Mouse (Mus musculus) kidney, embryonic 15.5 days (tissue): ENCODE data around the gene Camk2g. TPM values are rescaled to one million over a fixed set of nuclear protein-coding genes. Genes with fewer than 3 reads are reported as not detected.

Experiments used
- ATAC-seq: fragments of 200-750 bp; cut with Nextera tagmentation; replicated peaks from 2 replicates; pipeline ENCODE4 v1.8.0; 2017; ENCODE audit warnings: moderate TSS enrichment; ENCODE audit not compliant: low FRiP score
- H3K27ac ChIP-seq: fragments of 300-500 bp; sonication (generic); 2 replicates; pipeline ENCODE4 v1.5.1; 2015; ENCODE audit warnings: mild to moderate bottlenecking, inconsistent platforms
- H3K27me3 ChIP-seq: fragments of 300-500 bp; sonication (generic); 2 replicates; pipeline ENCODE4 v1.6.1; 2015; ENCODE audit warnings: inconsistent platforms
- H3K36me3 ChIP-seq: fragments of 300-500 bp; sonication (generic); 2 replicates; pipeline ENCODE4 v1.6.1; 2015; ENCODE audit warnings: inconsistent platforms
- H3K4me1 ChIP-seq: fragments of 300-500 bp; sonication (generic); 2 replicates; pipeline ENCODE4 v1.6.1; 2015; ENCODE audit warnings: inconsistent platforms
- H3K4me2 ChIP-seq: fragments of 300-500 bp; sonication (generic); 2 replicates; pipeline ENCODE4 v1.6.1; 2015; ENCODE audit warnings: moderate library complexity, mild to moderate bottlenecking, inconsistent platforms
- H3K4me3 ChIP-seq: fragments of 300-500 bp; sonication (generic); replicated peaks from 2 replicates; pipeline ENCODE4 v1.5.1; 2015; ENCODE audit warnings: mild to moderate bottlenecking, inconsistent platforms
- H3K9ac ChIP-seq: fragments of 300-500 bp; sonication (generic); 2 replicates; pipeline ENCODE4 v1.6.1; 2015; ENCODE audit warnings: mild to moderate bottlenecking, inconsistent platforms
- H3K9me3 ChIP-seq: fragments of 300-500 bp; sonication (generic); replicated peaks from 2 replicates; pipeline ENCODE4 v1.6.1; 2016; ENCODE audit warnings: inconsistent platforms
- WGBS: fragments of 180-500 bp; shearing (Covaris S2); methylation state at CpG from one replicate; pipeline ENCODE4 v1.1.7; 2015; ENCODE audit warnings: mixed read lengths; 5-methylcytosine and 5-hydroxymethylcytosine counted together
- microRNA-seq: library from miRNA; unstranded; fragments of <30 nt; microRNA quantifications from one replicate; pipeline ENCODE4, GENCODE M21; 2016
- polyA plus RNA-seq: library from polyadenylated mRNA; unstranded; fragments of >200 nt; fragmentation: Nextera tagmentation; extraction: Ambion mirVana; gene quantifications from 2 replicates; pipeline ENCODE4 v1.2.1, GENCODE M21; 2015

Camk2g gene
- polyA plus RNA-seq, 1 experiment from 2014 or later: 48.4 TPM

DNA sequence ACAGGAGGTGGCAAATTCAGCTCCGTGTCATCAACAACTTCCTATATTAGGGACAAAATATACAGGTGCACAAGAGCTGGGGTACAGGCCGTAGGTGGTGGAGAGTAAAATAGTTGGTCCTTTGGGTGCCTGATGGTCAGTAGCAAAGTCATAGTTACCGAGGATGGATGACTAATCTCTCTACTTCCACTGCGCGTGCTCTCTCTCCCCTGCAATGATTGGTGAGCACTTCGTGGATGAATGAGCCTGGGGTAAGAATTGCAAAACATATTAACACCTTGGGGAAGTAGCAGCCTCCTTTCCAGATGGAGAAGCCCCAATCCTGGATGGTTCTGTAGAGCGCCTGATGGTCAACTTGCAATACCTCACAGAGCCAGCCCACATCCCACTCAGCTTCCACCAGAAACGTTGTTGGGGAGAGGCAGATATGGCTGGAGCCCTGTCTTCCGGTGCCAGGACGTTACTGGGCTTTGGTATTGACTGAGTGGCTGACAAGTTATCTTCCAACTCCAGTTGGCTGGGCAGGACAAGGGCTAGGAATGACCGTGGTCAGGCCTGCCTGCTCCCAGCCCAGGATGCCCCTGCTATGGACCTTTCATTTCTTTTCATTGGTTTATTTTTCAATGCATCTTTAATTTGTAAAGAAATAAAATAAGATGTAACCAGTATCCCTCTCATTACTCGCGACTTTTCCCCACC, 99.6 kb downstream of the Camk2g start:
- ATAC-seq: peak; percentile 30
- Histone ChIP-seq H3K36me3 (peaks cover 66% of the 10 kb centered on the region), H3K9ac (peak overlapping the region; percentile 96), H3K4me2 (peak overlapping the region; percentile 78), H3K4me3 (peak overlapping the region; percentile 96), H3K9me3 (no peaks in the 10 kb centered on the region), H3K27ac (peak overlapping the region; percentile 100), H3K27me3 (no peaks in the 10 kb centered on the region), H3K4me1 (peaks cover 49% of the 10 kb centered on the region)
- WGBS: 42% methylated on average over 13 of the region's 13 CpGs

- WGBS: 86% methylated on average over 10 of the region's 10 CpGs
- Histone ChIP-seq H3K4me2 (no peak overlapping the region), H3K9me3 (no peaks in the 10 kb centered on the region), H3K27ac (no peak overlapping the region), H3K4me3 (no peak overlapping the region), H3K36me3 (peaks cover 67% of the 10 kb centered on the region), H3K27me3 (no peaks in the 10 kb centered on the region), H3K9ac (no peak overlapping the region), H3K4me1 (peaks cover 44% of the 10 kb centered on the region)
- ATAC-seq: no peak
Measured at GRCm38 (mm10) chr14:20693589-20694101, 100.2 kb downstream of the Camk2g start.

- Histone ChIP-seq H3K27ac (no peak overlapping the region), H3K36me3 (peaks cover 76% of the 10 kb centered on the region), H3K4me3 (no peak overlapping the region), H3K9ac (no peak overlapping the region), H3K4me2 (no peak overlapping the region), H3K27me3 (no peaks in the 10 kb centered on the region), H3K4me1 (peaks cover 25% of the 10 kb centered on the region), H3K9me3 (no peaks in the 10 kb centered on the region)
- ATAC-seq: no peak
- WGBS: 94% methylated on average over 6 of the region's 6 CpGs
Measured at GRCm38 (mm10) chr14:20691772-20692171, 102.1 kb downstream of the Camk2g start.

DNA sequence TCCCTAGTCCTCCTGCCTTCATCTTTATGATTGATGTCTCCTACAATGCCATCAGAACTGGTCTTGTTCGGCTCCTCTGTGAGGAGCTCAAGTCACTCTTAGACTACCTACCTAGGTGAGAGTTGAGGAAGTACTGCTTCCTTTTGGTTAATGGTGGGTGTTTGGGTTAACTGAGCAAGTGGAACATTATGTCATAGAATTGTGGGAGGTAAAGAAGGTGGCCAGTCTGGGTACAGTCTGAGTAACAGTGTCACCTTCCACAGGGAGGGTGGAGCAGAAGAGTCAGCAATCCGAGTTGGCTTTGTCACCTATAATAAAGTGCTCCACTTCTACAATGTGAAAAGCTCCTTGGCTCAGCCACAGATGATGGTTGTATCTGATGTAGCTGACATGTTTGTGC, 104.9 kb downstream of the Camk2g start:
- Histone ChIP-seq H3K4me2 (no peak overlapping the region), H3K9ac (no peak overlapping the region), H3K36me3 (peaks cover 99% of the 10 kb centered on the region), H3K9me3 (no peaks in the 10 kb centered on the region), H3K4me3 (no peak overlapping the region), H3K27me3 (no peaks in the 10 kb centered on the region), H3K4me1 (peaks cover 7% of the 10 kb centered on the region; the same call in 1 of the 2 replicates), H3K27ac (no peak overlapping the region)
- 84% methylated on average over 2 of the region's 2 CpGs for WGBS
- no peak for ATAC-seq

DNA sequence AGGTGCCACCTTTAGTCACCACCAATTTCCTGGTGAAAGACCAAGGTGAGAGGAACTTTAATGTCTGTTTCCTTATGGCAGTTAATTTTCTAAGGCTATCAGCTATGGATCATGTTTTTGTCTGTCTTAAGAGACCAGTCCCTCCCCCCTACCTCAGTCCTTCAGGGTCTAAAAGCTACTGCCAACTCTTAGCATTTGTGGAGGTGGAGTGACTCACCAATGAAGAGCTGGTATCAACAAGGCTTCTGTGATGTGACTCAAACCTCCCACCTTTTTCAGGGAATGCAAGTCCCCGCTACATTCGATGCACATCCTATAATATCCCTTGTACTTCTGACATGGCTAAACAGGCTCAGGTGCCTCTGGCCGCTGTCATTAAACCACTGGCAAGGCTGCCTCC, 107.3 kb downstream of the Camk2g start:
- Histone ChIP-seq H3K4me3 (no peak overlapping the region), H3K27ac (no peak overlapping the region), H3K4me2 (no peak overlapping the region), H3K36me3 (peaks cover 99% of the 10 kb centered on the region), H3K9me3 (no peaks in the 10 kb centered on the region), H3K4me1 (no peaks in the 10 kb centered on the region), H3K9ac (no peak overlapping the region), H3K27me3 (no peaks in the 10 kb centered on the region)
- 97% methylated on average over 3 of the region's 3 CpGs for WGBS
- no peak for ATAC-seq

Small RNA genes within 50 kb of the gene (microRNA-seq; reads per million reads assigned to microRNA genes)
- 0.89 reads per million for gene Mir6946

Other genes with a start within 250 kb of the Camk2g start
- gene Ppp3cb, start 247.5 kb downstream of the Camk2g start, polyA plus RNA-seq: 43.1 and 44.1 TPM in 2 replicates
- gene Usp54, start 153.0 kb downstream of the Camk2g start, polyA plus RNA-seq: 8.4 and 8.9 TPM in 2 replicates
- gene Myoz1, start 137.5 kb downstream of the Camk2g start, polyA plus RNA-seq: 3.2 and 5.9 TPM in 2 replicates
- 2.2 and 3.3 TPM in 2 replicates for gene Synpo2l, start 125.7 kb downstream of the Camk2g start, polyA plus RNA-seq
- gene Sec24c, start 119.8 kb downstream of the Camk2g start, polyA plus RNA-seq: 98.3 and 106 TPM in 2 replicates
- 28.5 and 29.2 TPM in 2 replicates for gene Fut11, start 99.1 kb downstream of the Camk2g start, polyA plus RNA-seq
- gene Chchd1, start 91.1 kb downstream of the Camk2g start, polyA plus RNA-seq: 201 and 215 TPM in 2 replicates
- gene Zswim8, start 86.5 kb downstream of the Camk2g start, polyA plus RNA-seq: 28.7 and 30.6 TPM in 2 replicates
- gene Ndst2, start 59.5 kb downstream of the Camk2g start, polyA plus RNA-seq: 27.3 and 31.6 TPM in 2 replicates
- gene Plau, start 42.6 kb upstream of the Camk2g start, polyA plus RNA-seq: 10.7 and 12.4 TPM in 2 replicates
- gene Vcl, start 135.3 kb upstream of the Camk2g start, polyA plus RNA-seq: 46.4 and 51.3 TPM in 2 replicates